Mouse (Mus musculus) layer of hippocampus, adult 9-11 months (tissue): Measurements from ENCODE around the gene Mpv17l2.

Experiments used
- DNase-seq: peaks from one replicate; pipeline ENCODE4 v3.0.0; 2022

The Mpv17l2 gene

GRCm38 (mm10) chr8:70748246-70749096 lies 12.3 kb downstream of the Mpv17l2 start:
- no peak for DNase-seq

- DNase-seq = peak; percentile 8
Observed at GRCm38 (mm10) chr8:70747211-70747890, 13.4 kb downstream of the Mpv17l2 start.

GRCm38 (mm10) chr8:70746676-70747075 lies 14.1 kb downstream of the Mpv17l2 start:
- no peak for DNase-seq

- no peak for DNase-seq
Observed at GRCm38 (mm10) chr8:70745691-70746220, 15.0 kb downstream of the Mpv17l2 start.

GRCm38 (mm10) chr8:70744806-70745205 lies 15.9 kb downstream of the Mpv17l2 start:
- DNase-seq = no peak

- DNase-seq = peak; percentile 45
Observed at GRCm38 (mm10) chr8:70743656-70744590, 16.8 kb downstream of the Mpv17l2 start.

- DNase-seq = no peak
Observed at GRCm38 (mm10) chr8:70742981-70743655, 17.6 kb downstream of the Mpv17l2 start.

- DNase-seq = no peak
Observed at GRCm38 (mm10) chr8:70742176-70742575, 18.6 kb downstream of the Mpv17l2 start.

- no peak for DNase-seq
Observed at GRCm38 (mm10) chr8:70741661-70742060, 19.1 kb downstream of the Mpv17l2 start.

- no peak for DNase-seq
Observed at GRCm38 (mm10) chr8:70738211-70738610, 22.5 kb downstream of the Mpv17l2 start.

- DNase-seq = no peak
Observed at GRCm38 (mm10) chr8:70737705-70738104, 23.0 kb downstream of the Mpv17l2 start.

- no peak for DNase-seq
Observed at GRCm38 (mm10) chr8:70730956-70731355, 29.8 kb downstream of the Mpv17l2 start.

- DNase-seq = no peak
Observed at GRCm38 (mm10) chr8:70729808-70730475, 30.8 kb downstream of the Mpv17l2 start.

GRCm38 (mm10) chr8:70726721-70727120 lies 34.0 kb downstream of the Mpv17l2 start:
- DNase-seq = no peak

GRCm38 (mm10) chr8:70725792-70726447 lies 34.8 kb downstream of the Mpv17l2 start:
- no peak for DNase-seq

- DNase-seq = no peak
Observed at GRCm38 (mm10) chr8:70724216-70724615, 36.5 kb downstream of the Mpv17l2 start.

GRCm38 (mm10) chr8:70723486-70724210 lies 37.1 kb downstream of the Mpv17l2 start, which contains the start of gene Pde4c:
Pde4c (plus strand) TSS chr8:70723720.
- no peak for DNase-seq

- no peak for DNase-seq
Observed at GRCm38 (mm10) chr8:70721601-70722000, 39.1 kb downstream of the Mpv17l2 start.

GRCm38 (mm10) chr8:70720739-70721138 lies 40.0 kb downstream of the Mpv17l2 start:
- no peak for DNase-seq

GRCm38 (mm10) chr8:70719796-70720270 lies 40.9 kb downstream of the Mpv17l2 start:
- DNase-seq = no peak
